Mouse (Mus musculus) kidney, adult 2 months (tissue): ENCODE data around the gene Zfp113. TPM values are rescaled to one million over a fixed set of nuclear protein-coding genes. Genes with fewer than 3 reads are reported as not detected.

Experiments used
- DNase-seq: peaks from one replicate; pipeline ENCODE4 v3.0.0; 2021
- H3K27ac ChIP-seq: fragments of 200-500 bp; 2 replicates; pipeline ENCODE4 v1.5.1; 2012; ENCODE audit warnings: low read depth, low read length, control low read depth, inconsistent platforms; ENCODE audit not compliant: insufficient read depth
- H3K27me3 ChIP-seq: fragments of 200-500 bp; replicated peaks from 2 replicates; pipeline ENCODE4 v1.6.1; 2012; ENCODE audit warnings: mild to moderate bottlenecking, moderate library complexity, low read length, inconsistent platforms; ENCODE audit not compliant: control insufficient read depth, insufficient read depth
- H3K36me3 ChIP-seq: fragments of 200-500 bp; 2 replicates; pipeline ENCODE4 v1.6.1; 2012; ENCODE audit warnings: mild to moderate bottlenecking, moderate library complexity, low read length, inconsistent platforms; ENCODE audit not compliant: control insufficient read depth, insufficient read depth
- H3K4me1 ChIP-seq: fragments of 200-500 bp; 2 replicates; pipeline ENCODE4 v1.6.1; 2011; ENCODE audit warnings: low read length; ENCODE audit not compliant: control insufficient read depth, insufficient read depth
- H3K4me3 ChIP-seq: fragments of 200-500 bp; 2 replicates; pipeline ENCODE4 v1.5.1; 2011; ENCODE audit warnings: mild to moderate bottlenecking, low read depth, low read length, control low read depth; ENCODE audit not compliant: insufficient read depth
- CTCF ChIP-seq: fragments of 200-500 bp; conservative IDR thresholded peaks from 2 replicates; pipeline ENCODE4 v1.5.1; 2011; ENCODE audit warnings: low read depth, mild to moderate bottlenecking, control low read depth, low read length, moderate library complexity, mixed read lengths; ENCODE audit not compliant: insufficient read depth, insufficient read length
- POLR2A ChIP-seq: fragments of 200-500 bp; IDR thresholded peaks from one replicate; pipeline ENCODE4 v1.6.1; 2011; ENCODE audit warnings: low read depth, low read length, control low read depth
- WGBS: fragments of 180-500 bp; shearing (Covaris S2); methylation state at CpG from one replicate; pipeline ENCODE4 v1.1.7; 2018; 5-methylcytosine and 5-hydroxymethylcytosine counted together
- polyA plus RNA-seq: library from polyadenylated mRNA; depleted of rRNA; stranded (reverse); fragments of >200 nt; gene quantifications from 2 replicates; pipeline ENCODE4 v1.2.3, GENCODE M21; 2012

The Zfp113 gene
- polyA plus RNA-seq, 1 experiment: 4.4 TPM

DNA sequence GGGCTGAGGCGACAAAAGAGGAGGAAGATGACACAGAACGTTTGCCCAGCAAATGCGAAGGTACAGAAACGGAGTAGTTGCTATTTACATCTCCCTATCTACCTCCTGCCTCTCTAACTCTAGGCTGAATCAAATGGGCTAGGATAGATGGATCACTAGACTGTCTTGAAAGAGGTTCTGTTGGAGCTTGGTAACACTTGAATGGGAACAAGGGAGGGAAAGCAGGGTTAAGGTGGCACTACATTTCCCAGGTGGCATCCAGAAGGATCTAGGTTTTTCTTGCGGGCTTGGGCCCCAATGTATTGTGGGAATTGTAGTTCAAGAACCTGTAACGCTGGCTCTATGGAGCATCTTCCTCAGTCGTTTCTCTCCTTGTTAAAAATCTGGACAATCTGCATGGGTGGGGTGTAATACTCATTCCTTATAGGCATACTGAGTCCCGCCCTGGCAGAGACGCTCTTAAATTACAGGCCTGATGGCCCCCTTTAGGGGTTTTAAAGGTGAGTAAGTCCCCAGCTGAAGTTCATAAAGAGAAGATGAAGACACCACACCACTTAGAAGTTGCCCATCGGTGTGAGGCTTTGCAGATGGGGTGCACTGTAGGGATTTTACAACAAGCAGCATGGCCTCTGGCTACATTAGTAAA lies 32.2 kb upstream of the Zfp113 start:
- Histone ChIP-seq H3K4me3 (peak overlapping the region; percentile 97), H3K4me1 (no peaks in the 10 kb centered on the region), H3K27ac (peak overlapping the region; percentile 93), H3K27me3 (no peaks in the 10 kb centered on the region), H3K36me3 (no peaks in the 10 kb centered on the region)
- TF ChIP-seq CTCF (no peak), POLR2A (no peak)
- 0% methylated on average over 10 of the region's 10 CpGs for whole genome bisulfite sequencing
- peak; percentile 90 for DNase-seq

DNA sequence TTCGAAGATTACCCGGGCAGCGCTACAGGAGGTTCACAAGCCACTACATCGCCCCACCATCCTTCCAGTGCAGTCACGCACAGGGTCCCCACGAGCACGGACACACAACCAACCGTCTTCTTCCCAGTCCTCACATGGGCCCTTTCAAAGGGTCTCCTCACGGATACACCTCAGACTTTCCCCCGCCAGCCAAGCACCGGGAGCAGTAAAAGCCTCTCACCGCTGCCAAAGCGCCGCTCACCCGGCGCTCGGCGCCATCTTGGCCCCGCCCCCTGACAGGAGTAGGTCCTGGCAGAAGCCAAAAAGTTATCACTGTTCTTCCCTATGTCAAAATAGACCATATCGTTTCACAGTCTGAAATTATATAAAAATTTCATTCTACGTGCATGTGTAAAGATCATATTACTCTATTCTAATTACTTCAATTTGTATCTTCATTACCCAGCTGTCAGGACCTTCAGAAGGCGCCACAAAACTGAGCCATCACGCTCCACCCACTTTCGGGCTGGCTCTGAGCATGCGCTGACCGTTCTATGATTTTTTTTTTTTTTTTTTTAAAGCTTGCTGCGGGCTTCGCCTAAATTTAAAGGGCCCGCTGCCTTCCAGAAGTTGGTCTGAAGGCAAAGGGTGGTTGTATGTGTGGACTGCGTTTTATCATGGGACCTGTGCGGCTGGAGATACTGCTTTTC lies 31.6 kb upstream of the Zfp113 start, which contains the start of the genes Taf6 and Cnpy4:
Gene Taf6, minus strand, starts transcription at position 502 of the 689 bp plus-strand sequence.
Gene Cnpy4, plus strand, starts transcription at position 536 of the 689 bp plus-strand sequence.
- DNase-seq: peak; percentile 92
- Histone ChIP-seq H3K27me3 (no peaks in the 10 kb centered on the region), H3K36me3 (no peaks in the 10 kb centered on the region), H3K4me3 (peak within 1 kb of the TSS; percentile 98), H3K27ac (peak within 1 kb of the TSS; percentile 93), H3K4me1 (no peaks in the 10 kb centered on the region)
- under 1% methylated on average over 31 of the region's 31 CpGs for WGBS
- TF ChIP-seq POLR2A (peak; percentile 81), CTCF (no peak)

DNA sequence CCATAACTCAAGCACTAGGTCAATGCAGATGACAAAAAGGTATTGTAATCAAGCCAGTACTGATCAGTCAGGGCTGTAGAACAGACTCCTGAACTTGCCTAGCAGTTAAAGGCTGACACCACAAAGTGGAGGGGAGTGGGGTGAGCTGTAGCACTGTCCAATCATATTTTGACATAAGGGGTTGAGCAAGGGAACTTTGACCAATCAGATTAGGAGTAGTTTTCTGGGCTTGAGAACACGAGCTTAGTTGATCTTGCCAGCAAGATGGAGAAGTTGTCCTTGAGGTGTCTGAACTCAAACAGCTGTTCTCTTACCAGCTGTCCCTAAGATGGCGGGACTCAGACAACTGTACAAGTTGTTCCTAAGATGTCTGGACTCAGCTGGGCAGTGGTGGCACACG lies 17.7 kb upstream of the Zfp113 start:
- TF ChIP-seq POLR2A (no peak), CTCF (no peak)
- Histone ChIP-seq H3K4me1 (peaks cover 3% of the 10 kb centered on the region; the same call in 1 of the 2 replicates), H3K36me3 (no peaks in the 10 kb centered on the region), H3K27ac (no peak overlapping the region), H3K4me3 (no peak overlapping the region), H3K27me3 (no peaks in the 10 kb centered on the region)
- no peak for DNase-seq
- WGBS: 74% methylated on average over 3 of the region's 3 CpGs

DNA sequence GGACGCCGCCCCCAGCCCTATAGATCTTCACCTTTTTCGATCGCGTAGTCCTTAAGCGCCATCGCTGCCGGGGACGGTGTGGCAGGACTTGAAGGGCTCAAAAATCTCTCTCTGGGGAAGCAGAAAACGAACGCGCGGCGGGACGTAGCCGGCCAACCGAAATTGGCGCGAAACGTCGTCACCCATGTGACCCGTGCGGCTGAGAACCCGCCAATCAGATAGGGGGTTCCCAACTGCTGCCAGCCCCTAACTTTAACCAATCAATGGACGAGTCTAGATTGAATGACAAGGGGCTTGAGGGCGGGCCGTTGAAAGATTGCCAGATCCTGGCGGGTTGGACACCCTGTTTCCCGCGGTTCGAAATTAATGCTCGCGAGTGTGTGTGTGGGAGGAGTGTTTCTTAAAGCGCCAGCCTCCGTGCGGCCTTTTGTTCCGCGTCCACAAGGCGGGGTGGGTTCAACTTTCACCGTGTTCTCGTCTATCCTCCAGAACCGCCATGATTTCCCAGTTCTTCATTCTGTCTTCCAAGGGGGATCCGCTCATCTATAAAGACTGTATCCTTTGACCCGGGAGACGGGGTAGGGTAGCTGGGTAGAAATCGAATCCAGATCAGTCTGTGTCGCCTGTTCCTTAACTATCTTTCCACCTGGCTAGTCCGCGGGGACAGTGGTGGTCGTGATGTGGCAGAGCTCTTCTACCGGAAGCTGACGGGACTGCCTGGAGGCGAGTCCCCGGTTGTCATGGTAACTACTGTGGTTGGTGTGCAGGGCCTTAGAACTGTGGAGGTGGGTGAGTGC lies 16.3 kb upstream of the Zfp113 start, which contains the start of the genes Ap4m1 and Mcm7:
Gene Ap4m1, plus strand, starts transcription at position 308 of the 797 bp plus-strand sequence.
Gene Mcm7, minus strand, starts transcription at position 728 of the 797 bp plus-strand sequence.
- Histone ChIP-seq H3K36me3 (peaks cover under 1% of the 10 kb centered on the region), H3K27me3 (no peaks in the 10 kb centered on the region), H3K27ac (peak within 1 kb of the TSS; percentile 77), H3K4me3 (peak within 1 kb of the TSS; percentile 68), H3K4me1 (peaks cover 3% of the 10 kb centered on the region; the same call in 1 of the 2 replicates)
- DNase-seq: peak; percentile 99
- TF ChIP-seq POLR2A (no peak), CTCF (0 out of 2 replicates have a peak, but pooled peaks have one; percentile 14)
- under 1% methylated on average over 54 of the region's 54 CpGs for WGBS

DNA sequence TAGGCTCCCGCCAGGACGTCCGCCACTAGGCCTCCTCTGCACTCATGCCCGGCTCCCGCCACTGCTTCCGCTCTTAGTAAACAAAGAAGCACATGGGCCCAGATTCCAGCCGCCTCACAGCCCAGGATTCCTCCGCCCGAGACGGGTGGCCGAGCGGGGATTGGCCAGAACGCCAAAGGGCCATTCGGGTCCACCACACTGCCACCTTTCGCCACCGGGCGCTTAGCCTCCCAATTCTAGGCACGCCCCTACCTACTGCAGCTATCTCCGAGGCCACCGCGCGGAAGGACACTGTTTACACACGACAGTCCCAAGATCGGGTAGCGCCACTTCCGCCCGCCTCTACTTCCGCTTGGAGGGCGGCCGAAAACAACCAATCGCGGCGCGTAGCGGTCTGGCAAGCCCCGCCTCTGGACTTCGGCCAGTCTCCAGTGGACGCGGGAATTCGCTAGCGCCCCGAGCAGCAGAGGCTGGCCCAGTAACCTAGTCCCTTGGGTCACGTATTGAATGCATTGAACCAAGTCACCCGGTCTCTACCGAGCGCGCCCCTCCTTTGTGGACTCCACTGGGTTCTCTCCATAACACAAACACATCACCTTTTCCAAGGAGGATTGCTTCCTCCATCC lies 15.5 kb upstream of the Zfp113 start:
- peak overlapping the region; percentile 77 for H3K27ac ChIP-seq
- peaks cover 3% of the 10 kb centered on the region; the same call in 1 of the 2 replicates for H3K4me1 ChIP-seq
- H3K36me3 ChIP-seq: peaks cover 2% of the 10 kb centered on the region
- WGBS: under 1% methylated on average over 47 of the region's 47 CpGs
- TF ChIP-seq CTCF (no peak), POLR2A (no peak)
- H3K27me3 ChIP-seq: no peaks in the 10 kb centered on the region
- DNase-seq: peak; percentile 99
- H3K4me3 ChIP-seq: peak overlapping the region; percentile 68

DNA sequence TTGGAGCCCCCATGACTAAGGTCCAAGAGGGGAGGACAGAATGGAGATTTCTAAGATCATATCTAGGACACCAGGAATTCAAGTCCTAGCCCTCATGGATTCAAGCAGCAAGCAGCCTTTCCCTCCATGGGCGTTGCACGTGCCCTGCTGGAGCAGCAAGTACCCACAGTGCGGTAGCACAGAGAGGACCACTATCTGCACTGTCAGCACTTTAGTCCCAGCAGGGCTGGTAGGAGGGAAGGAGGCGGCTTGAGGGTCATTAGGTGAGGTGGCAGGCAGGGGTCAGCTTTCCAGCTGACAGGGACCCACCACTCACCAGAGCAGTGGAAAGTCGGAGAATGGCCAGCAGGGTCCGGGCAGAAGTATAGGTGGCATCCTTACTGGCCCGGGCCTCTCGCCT lies 10.1 kb upstream of the Zfp113 start:
- 64% methylated on average over 8 of the region's 8 CpGs for WGBS
- peaks cover 7% of the 10 kb centered on the region; the same call in 1 of the 2 replicates for H3K4me1 ChIP-seq
- no peak overlapping the region for H3K4me3 ChIP-seq
- TF ChIP-seq CTCF (no peak), POLR2A (no peak)
- DNase-seq: no peak
- H3K36me3 ChIP-seq: peaks cover 4% of the 10 kb centered on the region
- no peaks in the 10 kb centered on the region for H3K27me3 ChIP-seq
- H3K27ac ChIP-seq: no peak overlapping the region
